Mouse (Mus musculus) G1E (cell line): ENCODE measurements at regions not wholly inside any gene's neighbourhood (a gene's known extent, or its start where the extent isn't known, plus 50 kb on each side); places are given as distances from the start of the nearest gene placed in this dataset.

Experiments used
- CTCF ChIP-seq: IDR thresholded peaks from 2 replicates; pipeline ENCODE4 v1.5.1; 2012; ENCODE audit warnings: low read depth, low read length, inconsistent platforms, mixed read lengths
- GATA1 ChIP-seq: IDR thresholded peaks from 2 replicates; pipeline ENCODE4 v1.6.1; 2012; ENCODE audit warnings: borderline replicate concordance, low read length, inconsistent platforms, mixed read lengths
- GATA2 ChIP-seq: IDR thresholded peaks from 2 replicates; pipeline ENCODE4 v1.6.1; 2012; ENCODE audit warnings: low read depth, low read length, inconsistent platforms, borderline replicate concordance
- POLR2AphosphoS5 ChIP-seq: IDR thresholded peaks from 2 replicates; pipeline ENCODE4 v1.6.1; 2012; ENCODE audit warnings: low read depth, low read length, inconsistent platforms; ENCODE audit not compliant: insufficient replicate concordance
- TAL1 ChIP-seq: conservative IDR thresholded peaks from 2 replicates; pipeline ENCODE4 v1.6.1; 2012; ENCODE audit warnings: low read depth, low read length, inconsistent platforms, mixed read lengths

DNA sequence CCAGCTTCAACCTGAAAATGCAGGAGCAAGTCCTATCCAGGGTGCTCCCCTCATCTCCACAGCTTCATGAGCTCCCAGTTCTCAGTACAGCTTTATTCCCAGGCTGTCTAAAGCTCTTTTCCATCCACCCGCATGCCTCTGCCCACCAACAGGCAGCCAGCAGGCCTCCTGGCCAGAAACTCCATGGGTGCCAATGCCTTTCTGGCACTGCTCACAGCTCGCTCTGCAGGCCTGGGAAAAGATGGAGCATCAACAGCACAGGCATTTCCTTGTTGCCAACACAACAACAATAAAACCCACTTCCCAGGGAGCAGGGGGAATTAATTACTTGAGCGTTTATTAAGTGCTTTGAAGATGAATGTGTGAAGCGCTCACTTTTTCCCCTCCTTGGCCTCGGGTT, 117.0 kb upstream of the Tbx3 start:
- TF ChIP-seq GATA1 = no peak
- no peak for TF ChIP-seq CTCF
- TF ChIP-seq TAL1 = no peak
- no peak for TF ChIP-seq GATA2
- no peak for TF ChIP-seq POLR2AphosphoS5
